Mouse (Mus musculus) kidney, embryonic 15.5 days (tissue): ENCODE results near the gene Tlcd1. TPM values are rescaled to one million over a fixed set of nuclear protein-coding genes. Genes with fewer than 3 reads are reported as not detected.

Experiments used
- ATAC-seq: fragments of 200-750 bp; cut with Nextera tagmentation; replicated peaks from 2 replicates; pipeline ENCODE4 v1.8.0; 2017; ENCODE audit warnings: moderate TSS enrichment; ENCODE audit not compliant: low FRiP score
- H3K27ac ChIP-seq: fragments of 300-500 bp; sonication (generic); 2 replicates; pipeline ENCODE4 v1.5.1; 2015; ENCODE audit warnings: mild to moderate bottlenecking, inconsistent platforms
- H3K27me3 ChIP-seq: fragments of 300-500 bp; sonication (generic); 2 replicates; pipeline ENCODE4 v1.6.1; 2015; ENCODE audit warnings: inconsistent platforms
- H3K36me3 ChIP-seq: fragments of 300-500 bp; sonication (generic); 2 replicates; pipeline ENCODE4 v1.6.1; 2015; ENCODE audit warnings: inconsistent platforms
- H3K4me1 ChIP-seq: fragments of 300-500 bp; sonication (generic); 2 replicates; pipeline ENCODE4 v1.6.1; 2015; ENCODE audit warnings: inconsistent platforms
- H3K4me2 ChIP-seq: fragments of 300-500 bp; sonication (generic); 2 replicates; pipeline ENCODE4 v1.6.1; 2015; ENCODE audit warnings: moderate library complexity, mild to moderate bottlenecking, inconsistent platforms
- H3K4me3 ChIP-seq: fragments of 300-500 bp; sonication (generic); replicated peaks from 2 replicates; pipeline ENCODE4 v1.5.1; 2015; ENCODE audit warnings: mild to moderate bottlenecking, inconsistent platforms
- H3K9ac ChIP-seq: fragments of 300-500 bp; sonication (generic); 2 replicates; pipeline ENCODE4 v1.6.1; 2015; ENCODE audit warnings: mild to moderate bottlenecking, inconsistent platforms
- H3K9me3 ChIP-seq: fragments of 300-500 bp; sonication (generic); replicated peaks from 2 replicates; pipeline ENCODE4 v1.6.1; 2016; ENCODE audit warnings: inconsistent platforms
- WGBS: fragments of 180-500 bp; shearing (Covaris S2); methylation state at CpG from one replicate; pipeline ENCODE4 v1.1.7; 2015; ENCODE audit warnings: mixed read lengths; 5-methylcytosine and 5-hydroxymethylcytosine counted together
- polyA plus RNA-seq: library from polyadenylated mRNA; unstranded; fragments of >200 nt; fragmentation: Nextera tagmentation; extraction: Ambion mirVana; gene quantifications from 2 replicates; pipeline ENCODE4 v1.2.1, GENCODE M21; 2015

Gene Tlcd1
- polyA plus RNA-seq, 1 experiment from 2014 or later = 31.8 TPM

DNA sequence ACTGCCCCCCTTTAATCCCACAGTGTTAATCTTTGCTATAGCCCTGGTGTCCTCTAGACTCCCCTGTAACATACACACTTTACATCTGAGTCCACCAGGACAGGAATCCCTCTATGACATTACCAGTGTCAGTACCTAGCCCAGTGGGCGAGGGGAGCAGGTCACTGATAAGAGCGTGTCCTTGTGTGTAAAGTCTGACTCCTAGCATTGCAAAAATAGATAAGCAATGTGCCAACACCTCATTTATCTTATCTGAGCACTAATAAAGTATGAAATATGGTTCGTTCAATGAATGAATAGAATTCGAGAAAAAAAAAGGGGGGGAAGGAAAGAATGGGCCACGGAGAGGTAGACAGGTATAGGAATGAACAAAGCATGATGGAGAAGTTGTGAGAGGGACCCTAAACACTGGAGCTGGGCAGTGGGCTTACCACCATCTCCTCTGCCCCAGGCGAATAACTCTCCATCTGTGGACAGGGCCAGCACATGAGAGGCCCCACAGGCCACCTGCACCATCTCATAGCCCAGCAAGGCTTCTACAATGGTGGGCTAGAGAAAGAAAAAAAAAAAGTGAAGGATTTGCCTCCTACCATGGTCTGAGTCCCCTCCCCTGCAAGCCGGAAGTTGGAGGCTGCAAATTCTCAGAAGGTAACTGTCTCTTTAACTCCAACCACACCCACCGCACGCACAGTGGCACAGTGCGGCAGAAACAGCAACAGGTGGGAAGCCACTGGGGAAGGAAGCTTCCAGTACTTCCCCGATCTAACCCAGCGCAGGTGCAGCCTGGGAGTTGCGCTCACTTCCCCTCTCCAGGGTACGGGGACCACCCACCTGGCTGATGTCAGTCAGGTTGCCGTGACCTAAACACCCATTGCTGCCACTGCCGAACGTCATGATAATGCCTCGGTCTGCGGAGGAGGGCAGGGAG lies 7.7 kb upstream of the Tlcd1 start:
- Histone ChIP-seq H3K9me3 (no peaks in the 10 kb centered on the region), H3K9ac (no peak overlapping the region), H3K27me3 (no peaks in the 10 kb centered on the region), H3K4me3 (no peak overlapping the region), H3K27ac (no peak overlapping the region), H3K36me3 (peaks cover 24% of the 10 kb centered on the region; the same call in 1 of the 2 replicates), H3K4me2 (peak overlapping the region; percentile 34; the same call in 1 of the 2 replicates), H3K4me1 (peaks cover 29% of the 10 kb centered on the region)
- WGBS = 58% methylated on average over 19 of the region's 19 CpGs
- ATAC-seq = no peak

DNA sequence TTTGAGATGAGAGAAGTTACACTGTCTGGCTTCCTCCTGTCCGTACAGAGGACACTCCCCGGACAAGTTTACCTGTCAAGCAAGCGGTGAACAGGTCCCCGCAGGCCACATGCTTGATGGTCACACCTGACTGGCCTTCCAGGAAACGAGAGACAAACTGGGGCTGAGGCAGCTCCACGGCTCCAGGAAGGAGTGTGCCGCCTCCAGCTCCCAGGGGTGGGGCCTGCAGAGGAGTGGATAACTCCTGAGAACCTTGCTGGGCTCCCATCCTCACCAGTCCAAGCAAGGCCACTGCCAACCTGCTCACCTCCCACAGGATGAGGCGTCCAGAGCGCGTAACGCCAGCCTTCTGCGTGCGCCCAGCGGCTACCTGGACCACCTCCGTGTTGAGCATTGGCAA lies 6.2 kb upstream of the Tlcd1 start:
- H3K9ac ChIP-seq = no peak overlapping the region
- H3K27me3 ChIP-seq = no peaks in the 10 kb centered on the region
- WGBS = 68% methylated on average over 15 of the region's 15 CpGs
- H3K4me3 ChIP-seq = no peak overlapping the region
- no peak overlapping the region for H3K4me2 ChIP-seq
- H3K27ac ChIP-seq = no peak overlapping the region
- no peaks in the 10 kb centered on the region for H3K9me3 ChIP-seq
- peaks cover 36% of the 10 kb centered on the region for H3K4me1 ChIP-seq
- ATAC-seq = peak; percentile 17; the same call in 1 of the 2 replicates
- H3K36me3 ChIP-seq = peaks cover 24% of the 10 kb centered on the region; the same call in 1 of the 2 replicates

DNA sequence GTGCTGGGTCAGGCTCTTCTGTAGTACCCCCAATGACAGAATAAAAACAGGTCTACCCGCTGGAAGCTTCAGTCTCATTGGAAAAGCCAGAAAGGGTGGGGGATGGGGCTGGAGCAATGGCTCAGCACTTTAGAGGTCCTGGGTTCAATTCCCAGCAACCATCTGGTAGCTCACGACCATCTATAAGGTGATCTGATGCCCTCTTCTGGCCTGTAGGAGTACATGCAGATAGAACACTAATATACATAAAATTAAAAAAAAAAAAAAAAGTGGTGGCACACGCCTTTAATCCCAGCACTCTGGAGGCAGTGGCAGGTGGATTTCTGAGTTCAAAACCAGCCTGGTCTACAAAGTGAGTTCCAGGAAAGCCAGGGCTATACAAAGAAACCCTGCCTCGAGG lies 5.2 kb upstream of the Tlcd1 start:
- Histone ChIP-seq H3K4me3 (no peak overlapping the region), H3K27ac (no peak overlapping the region), H3K36me3 (peaks cover 24% of the 10 kb centered on the region; the same call in 1 of the 2 replicates), H3K9me3 (no peaks in the 10 kb centered on the region), H3K9ac (no peak overlapping the region), H3K27me3 (no peaks in the 10 kb centered on the region), H3K4me2 (no peak overlapping the region), H3K4me1 (peaks cover 32% of the 10 kb centered on the region)
- 82% methylated on average over 4 of the region's 4 CpGs for WGBS
- ATAC-seq = no peak

DNA sequence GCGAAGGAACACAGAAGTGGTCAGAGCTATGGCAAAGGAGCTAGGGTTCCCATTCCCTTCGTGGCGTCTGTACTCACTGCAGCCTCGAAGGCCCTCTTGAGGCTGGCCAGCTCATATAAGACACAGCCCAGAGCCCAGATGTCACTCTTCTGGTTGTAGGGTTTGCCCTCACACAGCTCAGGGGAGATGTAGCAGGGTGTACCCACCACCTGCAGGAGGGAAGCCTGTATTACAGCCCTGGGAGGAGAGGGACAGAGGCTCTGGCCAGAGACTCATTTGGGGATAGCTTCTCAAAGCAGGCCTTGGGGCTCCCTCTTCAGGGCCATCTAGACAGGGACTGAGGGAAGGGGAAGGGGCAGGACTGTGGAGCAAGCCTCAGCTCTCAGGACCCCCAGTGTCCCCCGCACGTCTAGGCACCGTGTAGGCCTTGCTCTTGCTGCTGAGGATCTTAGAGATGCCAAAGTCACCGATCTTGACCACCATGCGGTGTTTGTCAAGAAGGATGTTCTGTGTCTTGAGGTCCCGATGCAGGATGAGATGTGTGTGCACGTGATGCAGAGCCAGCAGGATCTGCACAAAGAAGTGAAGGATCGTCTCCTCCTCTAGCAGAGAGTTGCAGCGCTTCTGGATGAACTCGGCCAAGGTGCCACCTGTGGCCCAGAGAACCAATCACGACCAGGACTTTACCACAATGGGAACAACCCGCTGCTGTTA lies 4.3 kb upstream of the Tlcd1 start:
- H3K9ac ChIP-seq = no peak overlapping the region
- 80% methylated on average over 16 of the region's 16 CpGs for WGBS

DNA sequence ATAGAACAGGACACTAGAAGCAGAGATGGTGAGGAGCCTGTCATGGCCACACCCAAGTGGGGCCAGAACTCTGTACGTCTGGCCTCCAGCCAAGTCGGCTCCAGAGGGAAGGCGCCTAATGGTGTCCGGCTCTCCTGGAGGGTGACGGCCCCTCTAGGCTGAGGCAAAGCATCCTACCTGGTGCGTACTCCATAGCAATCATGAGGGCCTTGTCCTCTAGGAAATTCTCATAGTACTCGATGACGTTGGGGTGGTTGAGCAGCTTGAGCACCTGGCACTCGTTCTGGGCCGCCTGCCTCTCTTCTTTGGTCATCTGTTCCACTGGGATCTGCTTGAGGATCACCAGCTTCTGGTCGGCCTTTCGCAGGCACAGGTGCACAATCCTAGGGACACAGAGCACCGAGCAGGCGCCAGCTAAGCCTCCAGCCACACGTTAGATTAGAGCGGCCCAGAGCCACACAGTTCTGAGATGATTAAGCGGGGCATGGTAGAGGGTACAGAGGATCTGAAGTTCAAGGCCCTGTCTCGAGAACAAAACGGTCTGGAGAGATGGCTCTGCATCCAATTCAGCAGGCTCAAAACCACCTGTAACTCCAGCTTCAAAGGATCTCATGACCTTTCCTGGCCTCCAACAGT lies 3.6 kb upstream of the Tlcd1 start:
- H3K27ac ChIP-seq = no peak overlapping the region
- no peak overlapping the region for H3K4me3 ChIP-seq
- H3K9me3 ChIP-seq = no peaks in the 10 kb centered on the region
- ATAC-seq = no peak
- H3K9ac ChIP-seq = no peak overlapping the region
- no peaks in the 10 kb centered on the region for H3K27me3 ChIP-seq
- peaks cover 37% of the 10 kb centered on the region for H3K4me1 ChIP-seq
- WGBS = 84% methylated on average over 19 of the region's 19 CpGs
- no peak overlapping the region for H3K4me2 ChIP-seq
- H3K36me3 ChIP-seq = peaks cover 20% of the 10 kb centered on the region; the same call in 1 of the 2 replicates

More for the DNA sequence above, 4.3 kb upstream of the Tlcd1 start:
- Histone ChIP-seq H3K4me1 (peaks cover 30% of the 10 kb centered on the region), H3K4me2 (no peak overlapping the region), H3K27me3 (no peaks in the 10 kb centered on the region), H3K4me3 (no peak overlapping the region), H3K9me3 (no peaks in the 10 kb centered on the region), H3K36me3 (peaks cover 24% of the 10 kb centered on the region; the same call in 1 of the 2 replicates), H3K27ac (no peak overlapping the region)
- ATAC-seq = no peak

DNA sequence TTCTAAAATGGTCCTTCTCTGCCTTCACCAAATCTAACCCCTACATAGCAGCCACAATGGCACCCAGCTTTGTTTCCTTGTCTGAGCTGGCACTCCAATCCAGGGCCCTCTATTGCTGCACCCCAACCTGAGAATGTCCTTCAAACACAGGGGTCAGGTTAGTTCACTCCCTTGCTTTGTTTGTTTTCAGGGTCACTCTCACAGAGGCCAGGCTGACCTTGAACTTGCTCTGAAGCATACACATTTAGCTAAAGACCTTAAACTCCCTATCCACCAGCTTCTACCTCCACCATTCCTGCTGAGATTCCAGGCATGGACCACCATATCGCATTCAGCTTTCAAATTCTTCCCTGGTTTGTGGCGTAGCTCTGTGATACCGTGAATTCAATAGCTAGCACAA lies 2.0 kb upstream of the Tlcd1 start:
- H3K4me1 ChIP-seq = peaks cover 50% of the 10 kb centered on the region
- H3K4me3 ChIP-seq = no peak overlapping the region
- no peaks in the 10 kb centered on the region for H3K9me3 ChIP-seq
- H3K27me3 ChIP-seq = no peaks in the 10 kb centered on the region
- peak overlapping the region; percentile 27; the same call in 1 of the 2 replicates for H3K27ac ChIP-seq
- no peak overlapping the region for H3K9ac ChIP-seq
- H3K4me2 ChIP-seq = no peak overlapping the region
- 86% methylated on average over 3 of the region's 3 CpGs for WGBS
- ATAC-seq = no peak
- H3K36me3 ChIP-seq = peaks cover 21% of the 10 kb centered on the region

DNA sequence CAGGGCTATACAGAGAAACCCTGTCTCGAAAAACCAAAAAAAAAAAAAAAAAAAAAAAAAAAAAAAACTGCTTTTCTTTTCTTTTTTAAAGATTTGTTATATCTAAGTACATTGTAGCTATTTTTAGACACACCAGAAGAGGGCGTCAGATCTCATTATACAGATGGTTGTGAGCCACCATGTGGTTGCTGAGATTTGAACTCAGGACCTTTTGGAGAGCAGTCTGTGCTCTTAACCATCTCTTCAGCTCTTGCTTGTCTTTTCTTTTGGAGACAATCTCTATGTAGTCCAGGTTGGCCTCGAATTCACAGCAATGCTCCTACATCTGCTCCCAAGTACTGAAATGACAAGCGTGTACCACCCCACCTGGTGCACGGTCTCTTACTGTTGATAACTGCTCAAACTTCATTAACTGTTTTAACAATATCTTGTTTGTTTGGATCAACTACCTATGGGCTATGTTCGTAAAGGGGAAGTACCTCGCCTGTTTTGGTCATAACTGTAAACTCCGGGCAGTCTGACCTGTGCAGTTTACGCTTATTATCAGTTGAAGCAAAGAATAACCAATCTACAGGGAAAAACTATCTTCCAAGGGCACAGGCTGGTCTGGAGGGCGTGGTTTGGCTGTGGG lies 625 bp upstream of the Tlcd1 start:
- Histone ChIP-seq H3K9me3 (no peaks in the 10 kb centered on the region), H3K4me1 (peaks cover 58% of the 10 kb centered on the region), H3K27ac (peak overlapping the region; percentile 99), H3K4me3 (peak overlapping the region; percentile 66), H3K9ac (peak overlapping the region; percentile 81), H3K36me3 (peaks cover 32% of the 10 kb centered on the region), H3K27me3 (no peaks in the 10 kb centered on the region), H3K4me2 (peak overlapping the region; percentile 94)
- peak; percentile 55; the same call in 1 of the 2 replicates for ATAC-seq
- WGBS = 2% methylated on average over 9 of the region's 10 CpGs

DNA sequence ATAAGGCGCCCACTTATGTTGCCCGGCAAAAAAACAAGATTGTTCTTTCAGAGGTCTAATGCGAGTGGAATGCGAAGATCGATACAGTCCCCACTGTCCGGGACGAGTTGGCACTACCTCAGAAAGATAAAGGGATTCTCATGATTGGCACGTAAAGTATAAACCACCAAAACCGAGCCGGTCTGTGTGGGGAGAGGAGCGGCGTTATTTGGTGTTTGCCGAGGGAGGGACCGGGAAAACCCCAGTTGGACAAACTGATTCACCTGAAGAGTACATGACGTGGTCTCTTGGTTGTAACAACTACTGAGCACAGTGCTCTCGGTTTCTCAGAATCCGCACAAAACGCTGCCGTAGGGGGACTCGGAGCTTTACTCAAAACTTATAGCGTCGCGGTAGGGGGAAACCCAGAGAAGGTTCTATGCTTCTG lies 407 bp downstream of the Tlcd1 start:
- Histone ChIP-seq H3K36me3 (peaks cover 33% of the 10 kb centered on the region), H3K27ac (peak overlapping the region; percentile 99), H3K4me1 (peaks cover 68% of the 10 kb centered on the region), H3K9me3 (no peaks in the 10 kb centered on the region), H3K9ac (peak overlapping the region; percentile 81), H3K27me3 (no peaks in the 10 kb centered on the region), H3K4me2 (peak overlapping the region; percentile 94), H3K4me3 (peak overlapping the region; percentile 66)
- no peak for ATAC-seq
- under 1% methylated on average over 23 of the region's 23 CpGs for WGBS

DNA sequence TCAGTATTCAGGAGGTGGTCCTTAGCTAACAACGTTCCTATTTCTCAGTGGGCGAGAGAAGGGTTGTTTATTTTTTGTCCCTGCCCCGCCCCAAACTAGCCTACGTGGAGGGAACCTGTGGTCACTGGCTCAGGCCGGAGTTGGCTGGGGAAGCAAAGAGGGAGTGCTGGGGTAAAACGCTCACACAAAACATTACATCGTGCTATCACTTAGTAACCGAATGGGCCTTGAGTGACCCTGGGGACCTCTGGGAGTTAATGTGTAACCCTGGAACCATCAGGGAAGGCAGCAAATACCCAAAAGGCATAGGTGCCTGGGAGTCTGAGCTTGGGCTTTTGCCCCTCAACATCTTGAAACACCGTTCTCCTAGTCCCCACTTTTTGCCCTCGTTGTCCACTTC lies 926 bp downstream of the Tlcd1 start:
- ATAC-seq = peak; percentile 49
- Histone ChIP-seq H3K9me3 (no peaks in the 10 kb centered on the region), H3K4me3 (peak overlapping the region; percentile 66), H3K4me1 (peaks cover 73% of the 10 kb centered on the region), H3K9ac (peak overlapping the region; percentile 81; the same call in 1 of the 2 replicates), H3K27me3 (no peaks in the 10 kb centered on the region), H3K27ac (peak overlapping the region; percentile 99), H3K36me3 (peaks cover 33% of the 10 kb centered on the region), H3K4me2 (peak overlapping the region; percentile 94)
- WGBS = under 1% methylated on average over 10 of the region's 10 CpGs

DNA sequence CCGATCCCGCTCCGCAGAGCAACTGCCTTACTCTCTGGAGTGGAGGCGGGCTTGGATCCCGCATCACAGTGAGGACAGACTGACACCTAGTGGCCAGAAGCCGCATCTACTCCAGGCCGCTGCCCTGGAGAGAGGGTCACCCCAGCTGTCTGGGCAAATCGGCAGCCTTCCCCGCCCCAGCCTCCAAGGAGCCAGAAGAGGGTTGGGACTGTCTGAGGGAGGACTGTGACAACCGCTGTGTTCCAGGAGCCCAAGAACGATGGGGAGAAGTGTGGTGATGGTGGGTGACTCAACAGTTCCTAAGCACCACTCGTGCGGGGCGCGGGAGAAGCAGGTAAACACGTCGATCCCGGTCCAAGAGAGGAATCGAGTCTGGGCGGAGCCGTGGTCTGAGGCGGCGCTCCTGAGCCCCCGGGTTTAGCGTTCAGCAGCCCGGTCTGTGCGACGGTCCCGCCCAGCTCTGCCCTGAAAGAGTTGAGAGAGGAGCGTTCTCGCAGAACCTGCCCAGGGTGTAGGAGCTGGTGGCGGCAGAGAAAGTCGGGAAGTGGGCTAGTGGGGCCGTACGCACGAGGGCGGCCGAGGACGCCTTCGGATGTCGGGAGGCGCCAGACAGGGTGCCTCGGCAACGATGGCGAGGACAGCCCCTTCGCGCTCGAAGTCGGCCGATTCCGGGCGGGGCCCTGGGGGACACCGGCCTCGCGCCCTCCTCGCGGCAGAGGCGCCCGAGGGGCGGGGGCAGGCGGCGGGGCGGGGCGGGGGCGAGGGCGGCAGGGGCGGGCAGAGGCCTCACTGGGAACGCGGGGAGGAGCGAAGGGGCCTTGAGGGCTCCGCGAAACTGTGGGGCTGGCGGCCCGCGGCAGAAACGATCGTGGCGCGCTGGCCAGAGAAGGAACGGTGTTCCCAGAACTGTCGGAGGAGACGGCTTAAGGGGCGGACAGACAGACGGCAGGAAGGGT lies 1.7 kb downstream of the Tlcd1 start:
- Histone ChIP-seq H3K4me3 (peak overlapping the region; percentile 66), H3K27ac (peak overlapping the region; percentile 99), H3K27me3 (no peaks in the 10 kb centered on the region), H3K9ac (peak overlapping the region; percentile 81), H3K4me1 (peaks cover 67% of the 10 kb centered on the region), H3K36me3 (peaks cover 32% of the 10 kb centered on the region), H3K4me2 (peak overlapping the region; percentile 94), H3K9me3 (no peaks in the 10 kb centered on the region)
- ATAC-seq = peak; percentile 86
- under 1% methylated on average over 74 of the region's 84 CpGs for WGBS
